Mouse (Mus musculus) liver, embryonic 16.5 days (tissue): Measurements from ENCODE around the gene Sbk2. TPM values are rescaled to one million over a fixed set of nuclear protein-coding genes. Genes with fewer than 3 reads are reported as not detected.

Experiments used
- ATAC-seq: fragments of 200-750 bp; cut with Nextera tagmentation; 2 replicates; pipeline ENCODE4 v1.8.0; 2017; ENCODE audit warnings: low read depth, mild to moderate bottlenecking, moderate number of reproducible peaks, moderate library complexity
- H3K27ac ChIP-seq: fragments of 300-500 bp; sonication (generic); 2 replicates; pipeline ENCODE4 v1.5.1; 2014; ENCODE audit warnings: mild to moderate bottlenecking, low read length
- H3K27me3 ChIP-seq: fragments of 300-500 bp; sonication (generic); 2 replicates; pipeline ENCODE4 v1.6.1; 2014; ENCODE audit warnings: low read depth, low read length, mixed read lengths; ENCODE audit not compliant: control insufficient read depth, insufficient read depth
- H3K36me3 ChIP-seq: fragments of 300-500 bp; sonication (generic); 2 replicates; pipeline ENCODE4 v1.6.1; 2014; ENCODE audit warnings: mild to moderate bottlenecking; ENCODE audit not compliant: control insufficient read depth, insufficient read depth
- H3K4me1 ChIP-seq: fragments of 300-500 bp; sonication (generic); 2 replicates; pipeline ENCODE4 v1.6.1; 2014; ENCODE audit warnings: low read depth, low read length, mixed read lengths; ENCODE audit not compliant: control insufficient read depth
- H3K4me2 ChIP-seq: fragments of 300-500 bp; sonication (generic); 2 replicates; pipeline ENCODE4 v1.6.1; 2014; ENCODE audit warnings: low read depth, low read length, mixed read lengths
- H3K4me3 ChIP-seq: fragments of 300-500 bp; sonication (generic); 2 replicates; pipeline ENCODE4 v1.5.1; 2014; ENCODE audit warnings: low read depth, mild to moderate bottlenecking, low read length
- H3K9ac ChIP-seq: fragments of 300-500 bp; sonication (generic); 2 replicates; pipeline ENCODE4 v1.6.1; 2014; ENCODE audit warnings: low read depth, low read length
- H3K9me3 ChIP-seq: fragments of 300-500 bp; sonication (generic); replicated peaks from 2 replicates; pipeline ENCODE4 v1.6.1; 2016; ENCODE audit warnings: low read length; ENCODE audit not compliant: control insufficient read depth
- WGBS: fragments of 180-500 bp; shearing (Covaris S2); extraction: QIAGEN DNeasy Blood & Tissue Kit; methylation state at CpG from one replicate; pipeline ENCODE4 v1.1.7; 2014; ENCODE audit not compliant: insufficient replicate concordance; 5-methylcytosine and 5-hydroxymethylcytosine counted together
- polyA plus RNA-seq: library from polyadenylated mRNA; unstranded; fragments of >200 nt; fragmentation: Nextera tagmentation; extraction: Ambion mirVana; gene quantifications from 2 replicates; pipeline ENCODE4 v1.2.1, GENCODE M21; 2015

The Sbk2 gene
- polyA plus RNA-seq, 1 experiment from 2014 or later: not detected

- no peak overlapping the region for H3K4me3 ChIP-seq
- no peaks in the 10 kb centered on the region for H3K9me3 ChIP-seq
- H3K36me3 ChIP-seq: no peaks in the 10 kb centered on the region
- 70% methylated on average over 11 of the region's 11 CpGs for WGBS
- H3K27ac ChIP-seq: no peak overlapping the region
- no peaks in the 10 kb centered on the region for H3K27me3 ChIP-seq
- peaks cover 7% of the 10 kb centered on the region for H3K4me1 ChIP-seq
- no peak for ATAC-seq
- no peak overlapping the region for H3K9ac ChIP-seq
- H3K4me2 ChIP-seq: no peak overlapping the region
Measured at GRCm38 (mm10) chr7:4895186-4895585, 69.0 kb downstream of the Sbk2 start.

Other genes starting within 250 kb of the Sbk2 start
- gene Tmem150b, start 239.2 kb downstream of the Sbk2 start, polyA plus RNA-seq: 0.33 and 0.36 TPM in 2 replicates
- gene Kmt5c, start 224.3 kb downstream of the Sbk2 start, polyA plus RNA-seq: 41.3 and 47.4 TPM in 2 replicates
- gene Cox6b2, start 211.3 kb downstream of the Sbk2 start, polyA plus RNA-seq: 65.0 and 71.5 TPM in 2 replicates
- gene Fam71e2, start 193.1 kb downstream of the Sbk2 start, polyA plus RNA-seq: not detected in 2 replicates
- 0.12 TPM in 1 of 2 replicates, not detected in the other for gene Il11, start 181.5 kb downstream of the Sbk2 start, polyA plus RNA-seq
- not detected in 2 replicates for gene Tmem190, start 181.5 kb downstream of the Sbk2 start, polyA plus RNA-seq
- gene Tmem238, start 174.8 kb downstream of the Sbk2 start, polyA plus RNA-seq: 8.4 and 8.9 TPM in 2 replicates
- 162 and 174 TPM in 2 replicates for gene Rpl28, start 171.5 kb downstream of the Sbk2 start, polyA plus RNA-seq
- 261 and 272 TPM in 2 replicates for gene Ube2s, start 151.8 kb downstream of the Sbk2 start, polyA plus RNA-seq
- gene Shisa7, start 119.7 kb downstream of the Sbk2 start, polyA plus RNA-seq: not detected in 2 replicates
- gene Isoc2b, start 94.1 kb downstream of the Sbk2 start, polyA plus RNA-seq: 4.1 and 4.8 TPM in 2 replicates
- gene Isoc2a, start 87.3 kb downstream of the Sbk2 start, polyA plus RNA-seq: 0.49 and 0.89 TPM in 2 replicates
- gene Gm36210, start 57.9 kb downstream of the Sbk2 start, polyA plus RNA-seq: not detected in 2 replicates
- gene Zfp628, start 49.2 kb downstream of the Sbk2 start, polyA plus RNA-seq: 1.4 and 1.9 TPM in 2 replicates
- 0.25 and 0.37 TPM in 2 replicates for gene Nat14, start 42.4 kb downstream of the Sbk2 start, polyA plus RNA-seq
- gene Ssc5d, start 38.6 kb downstream of the Sbk2 start, polyA plus RNA-seq: 0.08 and 0.20 TPM in 2 replicates
- not detected in 2 replicates for gene Sbk3, start 6.8 kb upstream of the Sbk2 start, polyA plus RNA-seq
- 3.6 and 4.5 TPM in 2 replicates for gene Zfp579, start 31.8 kb upstream of the Sbk2 start, polyA plus RNA-seq
- gene Zfp524, start 50.0 kb upstream of the Sbk2 start, polyA plus RNA-seq: 7.8 and 10.2 TPM in 2 replicates
- 10.4 and 12.5 TPM in 2 replicates for gene Fiz1, start 50.3 kb upstream of the Sbk2 start, polyA plus RNA-seq
- 0.58 and 0.89 TPM in 2 replicates for gene Gm44973, start 51.1 kb upstream of the Sbk2 start, polyA plus RNA-seq
- gene Zfp865, start 56.0 kb upstream of the Sbk2 start, polyA plus RNA-seq: 1.1 and 1.2 TPM in 2 replicates
- 0.16 and 0.40 TPM in 2 replicates for gene Ccdc106, start 56.1 kb upstream of the Sbk2 start, polyA plus RNA-seq
- gene 4632433K11Rik, start 69.7 kb upstream of the Sbk2 start, polyA plus RNA-seq: not detected in 2 replicates
- 1.3 and 1.7 TPM in 2 replicates for gene Zfp784, start 74.0 kb upstream of the Sbk2 start, polyA plus RNA-seq
- gene Zfp580, start 87.1 kb upstream of the Sbk2 start, polyA plus RNA-seq: 0.89 and 1.8 TPM in 2 replicates
- gene U2af2, start 97.7 kb upstream of the Sbk2 start, polyA plus RNA-seq: 48.2 and 48.8 TPM in 2 replicates
- 45.2 and 46.6 TPM in 2 replicates for gene Epn1, start 115.8 kb upstream of the Sbk2 start, polyA plus RNA-seq
- gene Rfpl4, start 152.5 kb upstream of the Sbk2 start, polyA plus RNA-seq: not detected in 2 replicates
- gene Rasl2-9, start 161.5 kb upstream of the Sbk2 start, polyA plus RNA-seq: 0.11 and 0.27 TPM in 2 replicates
- not detected in 2 replicates for gene Vmn1r55, start 185.3 kb upstream of the Sbk2 start, polyA plus RNA-seq
- gene Vmn1r56, start 232.3 kb upstream of the Sbk2 start, polyA plus RNA-seq: not detected in 2 replicates